Mouse (Mus musculus): ENCODE results near the gene Ankmy1.

- TF ChIP-seq POLR2A (IDR thresholded peaks at IDR 0.05; ENCODE audit: borderline replicate concordance, extremely low read depth, insufficient read depth, insufficient read length, poor library complexity, severe bottlenecking) (no peak), CTCF (IDR thresholded peaks at IDR 0.05; ENCODE audit: borderline replicate concordance, extremely low read depth, insufficient read depth, insufficient read length) (no peak)
Observed at GRCm38 (mm10) chr1:92878066-92878741, 24.5 kb downstream of the Ankmy1 start.

Measured in brain, embryonic 14.5 days (tissue).